Mouse (Mus musculus) olfactory bulb, adult 2 months (tissue): ENCODE measurements around the gene Tmem131l. TPM values are rescaled to one million over a fixed set of nuclear protein-coding genes. Genes with fewer than 3 reads are reported as not detected.
"Not testable (repeated sequence)": the region's sequence is repeated elsewhere in the genome, so short reads cannot be mapped to it uniquely, and the experiment has no call there.

Experiments
- H3K27ac ChIP-seq: fragments of 200-500 bp; 2 replicates; pipeline ENCODE4 v1.5.1; 2012; ENCODE audit warnings: low read depth, low read length; ENCODE audit not compliant: insufficient read depth
- H3K4me1 ChIP-seq: fragments of 200-500 bp; 2 replicates; pipeline ENCODE4 v1.6.1; 2012; ENCODE audit warnings: low read length; ENCODE audit not compliant: control insufficient read depth, insufficient read depth
- H3K4me3 ChIP-seq: fragments of 200-500 bp; 2 replicates; pipeline ENCODE4 v1.5.1; 2012; ENCODE audit warnings: mild to moderate bottlenecking, low read depth, low read length, moderate library complexity; ENCODE audit not compliant: insufficient read depth
- CTCF ChIP-seq: fragments of 200-500 bp; IDR thresholded peaks from 2 replicates; pipeline ENCODE4 v1.5.1; 2012; ENCODE audit warnings: low read depth, mild to moderate bottlenecking, low read length, moderate library complexity; ENCODE audit not compliant: insufficient read depth
- POLR2A ChIP-seq: fragments of 200-500 bp; IDR thresholded peaks from 2 replicates; pipeline ENCODE4 v1.6.1; 2012; ENCODE audit warnings: mild to moderate bottlenecking, low read depth, low read length, moderate library complexity; ENCODE audit not compliant: insufficient read depth
- WGBS: fragments of 180-500 bp; shearing (Covaris S2); methylation state at CpG from one replicate; pipeline ENCODE4 v1.1.7; 2018; 5-methylcytosine and 5-hydroxymethylcytosine counted together
- polyA plus RNA-seq: library from polyadenylated mRNA; stranded (reverse); fragments of >200 nt; gene quantifications from 2 replicates; pipeline ENCODE4 v1.2.4, GENCODE M21; 2012; ENCODE audit warnings: low replicate concordance; ENCODE audit not compliant: missing spikeins, insufficient read depth, insufficient read length

Gene Tmem131l
- polyA plus RNA-seq, 1 experiment: not detected

GRCm38 (mm10) chr3:83869776-83870175, 170.2 kb downstream of the Tmem131l start:
- no peak overlapping the region for H3K4me3 ChIP-seq
- H3K4me1 ChIP-seq: no peaks in the 10 kb centered on the region
- WGBS: 96% methylated on average over 2 of the region's 2 CpGs
- TF ChIP-seq CTCF (no peak), POLR2A (no peak)
- H3K27ac ChIP-seq: no peak overlapping the region

- H3K27ac ChIP-seq, H3K4me3 ChIP-seq, H3K4me1 ChIP-seq: not testable (repeated sequence)
These were observed 172.9 kb downstream of the Tmem131l start for GRCm38 (mm10) chr3:83867026-83867425.

GRCm38 (mm10) chr3:83865216-83865615, 174.8 kb downstream of the Tmem131l start:
- Histone ChIP-seq H3K4me3 (no peak overlapping the region), H3K27ac (no peak overlapping the region), H3K4me1 (no peaks in the 10 kb centered on the region)
- TF ChIP-seq CTCF: no peak
- TF ChIP-seq POLR2A: no peak
- WGBS: 81% methylated on average over 2 of the region's 2 CpGs

- Histone ChIP-seq H3K4me1 (no peaks in the 10 kb centered on the region), H3K4me3 (no peak overlapping the region), H3K27ac (no peak overlapping the region)
- TF ChIP-seq CTCF: no peak
- no peak for TF ChIP-seq POLR2A
- 82% methylated on average over 9 of the region's 9 CpGs for WGBS
These were observed 175.9 kb downstream of the Tmem131l start for GRCm38 (mm10) chr3:83864064-83864548.

GRCm38 (mm10) chr3:83862956-83863355, 177.0 kb downstream of the Tmem131l start:
- Histone ChIP-seq H3K4me3 (no peak overlapping the region), H3K27ac (no peak overlapping the region), H3K4me1 (no peaks in the 10 kb centered on the region)
- WGBS: 68% methylated on average over 1 of the region's 1 CpGs
- TF ChIP-seq POLR2A: no peak
- no peak for TF ChIP-seq CTCF

GRCm38 (mm10) chr3:83859595-83859994, 180.4 kb downstream of the Tmem131l start:
- 95% methylated on average over 7 of the region's 7 CpGs for WGBS
- TF ChIP-seq POLR2A (no peak), CTCF (no peak)
- no peak overlapping the region for H3K4me3 ChIP-seq
- H3K27ac ChIP-seq: no peak overlapping the region
- no peaks in the 10 kb centered on the region for H3K4me1 ChIP-seq

DNA sequence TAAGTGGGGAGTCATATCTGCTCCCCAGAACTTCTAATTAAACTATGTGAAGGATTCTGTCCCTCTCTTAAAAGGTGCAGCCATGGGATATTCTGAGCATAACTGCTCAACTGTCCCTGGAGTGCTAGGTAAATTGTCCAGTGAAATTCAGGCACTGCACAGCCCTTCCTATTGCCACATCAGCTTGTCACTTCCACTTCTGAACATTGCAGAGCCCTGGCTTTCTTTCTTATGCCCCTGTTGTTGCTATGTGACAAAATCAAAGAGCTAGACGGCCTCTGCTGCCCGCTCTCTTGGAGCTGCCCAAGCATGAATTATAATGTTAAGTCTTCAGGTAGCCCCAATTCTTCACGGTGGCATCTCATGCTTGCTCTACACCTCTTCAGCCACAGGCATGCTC, 180.9 kb downstream of the Tmem131l start:
- TF ChIP-seq POLR2A (no peak), CTCF (no peak)
- Histone ChIP-seq H3K4me3 (no peak overlapping the region), H3K27ac (no peak overlapping the region), H3K4me1 (no peaks in the 10 kb centered on the region)
- 78% methylated on average over 3 of the region's 3 CpGs for WGBS

DNA sequence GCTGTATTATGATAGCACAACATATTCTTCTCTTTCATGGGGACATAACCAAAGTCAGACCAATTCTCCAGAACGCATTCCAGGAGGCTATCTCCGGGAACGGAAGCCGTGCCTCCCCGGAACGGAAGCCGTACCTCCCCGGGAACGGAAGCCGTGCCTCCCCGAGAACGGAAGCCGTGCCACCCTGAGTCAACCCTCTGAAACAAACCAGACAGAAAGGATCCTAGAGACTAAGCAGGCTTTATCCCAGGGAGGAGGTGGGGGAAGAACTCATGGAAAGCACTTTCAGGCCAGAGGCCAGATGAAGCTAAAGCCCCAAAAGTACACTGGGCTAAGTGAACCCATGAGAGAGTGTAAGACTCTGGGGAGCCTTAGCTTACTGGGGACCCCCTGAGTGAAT, 182.4 kb downstream of the Tmem131l start:
- TF ChIP-seq CTCF (no peak), POLR2A (no peak)
- no peak overlapping the region for H3K4me3 ChIP-seq
- 94% methylated on average over 13 of the region's 13 CpGs for WGBS
- no peaks in the 10 kb centered on the region for H3K4me1 ChIP-seq
- H3K27ac ChIP-seq: no peak overlapping the region

- WGBS: 95% methylated on average over 5 of the region's 5 CpGs
- Histone ChIP-seq H3K4me3 (no peak overlapping the region), H3K27ac (no peak overlapping the region), H3K4me1 (no peaks in the 10 kb centered on the region)
- TF ChIP-seq CTCF (no peak), POLR2A (no peak)
These were observed 184.3 kb downstream of the Tmem131l start for GRCm38 (mm10) chr3:83855643-83856042.

DNA sequence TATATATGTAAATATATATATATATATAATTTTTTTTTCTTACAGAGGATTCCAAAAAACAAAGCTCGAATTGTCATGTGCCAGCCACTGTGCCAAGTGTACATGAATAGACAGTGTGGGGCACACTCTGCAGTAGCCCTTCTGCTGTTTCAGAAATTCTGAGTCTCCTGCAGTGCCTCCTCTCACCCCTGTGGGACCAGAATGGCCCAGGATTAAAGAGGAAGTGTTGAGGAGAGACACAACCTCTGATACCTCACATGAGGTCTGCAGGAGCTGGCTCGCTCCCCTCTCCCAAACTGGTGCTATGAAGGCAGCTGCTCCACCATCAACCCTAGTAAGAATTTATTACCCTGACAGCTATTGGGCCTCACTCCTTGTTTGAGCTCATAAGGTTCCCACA, 190.6 kb downstream of the Tmem131l start:
- Histone ChIP-seq H3K4me3 (no peak overlapping the region), H3K4me1 (no peaks in the 10 kb centered on the region), H3K27ac (no peak overlapping the region)
- TF ChIP-seq POLR2A (no peak), CTCF (no peak)
- WGBS: 75% methylated on average over 2 of the region's 2 CpGs

Other genes with a start within 250 kb of the Tmem131l start
- gene Tlr2, start 198.4 kb downstream of the Tmem131l start, polyA plus RNA-seq: not detected in 2 replicates
- gene Mnd1, start 115.6 kb upstream of the Tmem131l start, polyA plus RNA-seq: not detected in 2 replicates
- not detected in 2 replicates for gene Gm6525, start 133.9 kb upstream of the Tmem131l start, polyA plus RNA-seq